In the genomic region with DNA sequence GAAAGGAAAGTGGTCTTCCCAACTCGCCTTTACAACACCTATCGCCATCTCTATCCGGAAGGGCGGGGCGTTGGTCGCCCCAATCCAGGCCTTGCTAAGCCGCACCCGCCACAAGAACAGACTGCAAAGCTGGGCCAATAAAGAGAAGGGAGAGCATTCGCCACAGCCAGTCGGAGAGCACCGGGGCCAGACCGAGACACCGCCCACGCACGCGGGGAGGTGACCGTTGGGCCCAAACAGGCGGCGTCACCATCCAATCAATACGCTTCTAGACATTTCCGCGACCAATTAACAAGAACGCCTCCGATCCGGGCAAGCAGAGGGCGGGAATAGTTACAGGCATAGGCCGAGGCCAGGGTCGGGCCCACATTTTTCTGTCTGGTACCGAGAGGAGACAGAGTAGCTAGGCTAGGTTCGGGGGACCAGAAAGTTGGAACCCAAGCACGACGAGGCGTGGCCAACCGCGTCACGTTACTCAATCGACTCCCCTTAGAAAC, we compare ENCODE assay signal across 8 mouse cellular contexts. TPM values are rescaled to one million over a fixed set of nuclear protein-coding genes. Genes with fewer than 3 reads are reported as not detected.
DNase-seq lines count a peak whose midpoint lies in the region; ATAC-seq lines count a peak whose summit lies in the region.

No protein-coding gene starts in this region.

- intact Hi-C loops in gastrocnemius, postnatal 14 days (cut with DNase I; ENCODE audit: low total_unique reads): loop anchor here (10.0 kb wide), 1 partner anchor 65 kb away; no protein-coding TSS in a partner anchor
- intact Hi-C loops in left cerebral cortex, postnatal 10 days (cut with DNase I): loop anchor here (5.0 to 10.0 kb wide), 2 partner anchors 73 to 215 kb away; a partner anchor contains a TSS

- peak; percentile 98 to 99 for DNase-seq in adrenal gland, adult (ENCODE audit: inconsistent age in 2 of 2, low spot score in 1 of 2)
- peak; percentile 99 for DNase-seq in embryo, embryonic 10.5 days (ENCODE audit: low spot score)
- DNase-seq in gastrocnemius, postnatal 14 days: peak; percentile 98
- DNase-seq in left cerebral cortex, postnatal 10 days (ENCODE audit: extremely low spot score in 1 of 2, low spot score in 2 of 2): peak; percentile 98 to 99
- DNase-seq in right cerebral cortex, postnatal 25 days: peak; percentile 97
- peak; percentile 97 for DNase-seq in urinary bladder, postnatal 4 days (ENCODE audit: low spot score in 2 of 2)

- peak; percentile 79 for ATAC-seq in inflammation-experienced regulatory T-cells, adult 6 months
- peak; percentile 97 for ATAC-seq in megakaryocyte-erythroid progenitor cell, adult 5-6 weeks (replicated peaks; ENCODE audit: low FRiP score, low TSS enrichment, poor library complexity, severe bottlenecking)

RNA-seq across cellular contexts. Expression of a gene that starts 0.5 kb away (rescaled TPM):
- total RNA-seq in gastrocnemius, postnatal 14 days (2021): 10 to 100 TPM; 21.7 to 24.4 TPM
- 10 to 100 TPM; 45.4 to 49.3 (median 47.4) TPM for polyA plus RNA-seq in inflammation-experienced regulatory T-cells, adult 6 months (2017; shearing (Covaris generic))
- total RNA-seq in left cerebral cortex, postnatal 10 days (2021): 10 to 100 TPM; 59.1 to 60.9 TPM
- 62.2 and 67.6 TPM in 2 replicates for total RNA-seq in megakaryocyte-erythroid progenitor cell, adult 5-6 weeks (2014; fragmentation: Nextera tagmentation)
- 60.5 and 78.9 TPM in 2 replicates for total RNA-seq in megakaryocyte-erythroid progenitor cell, adult 5-6 weeks (2017)

RNA-seq across cellular contexts. Expression of a gene that starts 27.3 kb away (rescaled TPM):
- 1 to 10 TPM; 4.4 to 6.5 TPM for total RNA-seq in gastrocnemius, postnatal 14 days (2021)
- polyA plus RNA-seq in inflammation-experienced regulatory T-cells, adult 6 months (2017; shearing (Covaris generic)): 10 to 100 TPM; 11.4 to 28.1 (median 26.5) TPM
- 1 to 10 TPM; 2.9 TPM for total RNA-seq in left cerebral cortex, postnatal 10 days (2021)
- 68.2 and 71.9 TPM in 2 replicates for total RNA-seq in megakaryocyte-erythroid progenitor cell, adult 5-6 weeks (2014; fragmentation: Nextera tagmentation)
- 49.9 and 50.2 TPM in 2 replicates for total RNA-seq in megakaryocyte-erythroid progenitor cell, adult 5-6 weeks (2017)

RNA-seq across cellular contexts. Expression of a gene that starts 48.2 kb away (rescaled TPM):
- total RNA-seq in gastrocnemius, postnatal 14 days (2021): not detected
- polyA plus RNA-seq in inflammation-experienced regulatory T-cells, adult 6 months (2017; shearing (Covaris generic)): under 1 TPM in 1 of 3 experiments, not detected in 2; 0.47 TPM
- total RNA-seq in left cerebral cortex, postnatal 10 days (2021): not detected
- total RNA-seq in megakaryocyte-erythroid progenitor cell, adult 5-6 weeks (2014; fragmentation: Nextera tagmentation): not detected in 2 replicates
- total RNA-seq in megakaryocyte-erythroid progenitor cell, adult 5-6 weeks (2017): not detected in 2 replicates

Comparison
In these comparisons a context has a peak if more than half of its experiments do, and no peak if none do; other contexts are left out.
1. Peak in every context shown above with its lines: DNase-seq and ATAC-seq.
2. RNA of a gene that starts 27.3 kb away (total RNA-seq): 49.9 to 71.9 TPM in megakaryocyte-erythroid progenitor cell, adult 5-6 weeks; 4.4 to 6.5 TPM in gastrocnemius, postnatal 14 days and 2.9 TPM in left cerebral cortex, postnatal 10 days; every median in the first group is over 4 times any median in the second.